Mouse (Mus musculus): ENCODE data around the gene Lfng.

The Lfng gene

DNA sequence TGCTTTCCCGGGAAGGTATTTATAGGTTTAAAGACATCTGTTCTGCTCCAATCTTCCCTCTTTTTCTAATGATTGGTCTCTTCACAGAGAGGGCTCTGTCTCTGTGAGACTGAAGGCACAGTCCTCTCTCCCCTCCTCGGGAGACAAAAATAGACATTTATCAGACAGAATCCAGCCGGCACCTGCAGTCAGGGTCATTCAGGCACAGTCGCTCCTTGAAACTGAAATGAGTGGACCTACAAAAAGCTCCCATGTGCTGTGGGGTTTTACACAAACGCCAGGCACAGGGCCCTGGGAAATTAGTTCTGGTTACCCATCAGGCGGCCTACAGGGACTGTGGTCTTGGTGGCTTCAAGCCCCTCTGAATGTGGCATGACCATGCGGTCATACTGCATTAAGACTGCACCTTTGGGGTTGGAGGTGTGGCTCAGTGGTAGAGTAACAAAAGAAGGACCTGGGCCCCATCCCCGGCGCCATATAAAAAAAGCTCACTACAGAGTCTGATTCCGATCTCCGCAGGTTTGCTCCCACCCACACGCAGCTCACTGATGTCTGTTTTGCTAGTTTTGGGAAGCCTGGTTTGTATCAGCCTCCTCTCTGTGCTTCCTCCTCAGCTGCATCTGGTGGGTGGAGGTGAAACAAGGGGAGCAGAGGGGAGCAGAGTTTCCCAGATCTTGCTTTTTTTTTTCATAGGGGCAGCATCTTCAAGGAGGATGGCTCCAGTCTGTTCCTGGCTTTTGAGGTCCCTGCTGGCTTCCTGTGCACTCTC is 54.9 kb downstream of the Lfng start:
- no peak for DNase-seq (ENCODE audit: low read depth, low spot score)

DNA sequence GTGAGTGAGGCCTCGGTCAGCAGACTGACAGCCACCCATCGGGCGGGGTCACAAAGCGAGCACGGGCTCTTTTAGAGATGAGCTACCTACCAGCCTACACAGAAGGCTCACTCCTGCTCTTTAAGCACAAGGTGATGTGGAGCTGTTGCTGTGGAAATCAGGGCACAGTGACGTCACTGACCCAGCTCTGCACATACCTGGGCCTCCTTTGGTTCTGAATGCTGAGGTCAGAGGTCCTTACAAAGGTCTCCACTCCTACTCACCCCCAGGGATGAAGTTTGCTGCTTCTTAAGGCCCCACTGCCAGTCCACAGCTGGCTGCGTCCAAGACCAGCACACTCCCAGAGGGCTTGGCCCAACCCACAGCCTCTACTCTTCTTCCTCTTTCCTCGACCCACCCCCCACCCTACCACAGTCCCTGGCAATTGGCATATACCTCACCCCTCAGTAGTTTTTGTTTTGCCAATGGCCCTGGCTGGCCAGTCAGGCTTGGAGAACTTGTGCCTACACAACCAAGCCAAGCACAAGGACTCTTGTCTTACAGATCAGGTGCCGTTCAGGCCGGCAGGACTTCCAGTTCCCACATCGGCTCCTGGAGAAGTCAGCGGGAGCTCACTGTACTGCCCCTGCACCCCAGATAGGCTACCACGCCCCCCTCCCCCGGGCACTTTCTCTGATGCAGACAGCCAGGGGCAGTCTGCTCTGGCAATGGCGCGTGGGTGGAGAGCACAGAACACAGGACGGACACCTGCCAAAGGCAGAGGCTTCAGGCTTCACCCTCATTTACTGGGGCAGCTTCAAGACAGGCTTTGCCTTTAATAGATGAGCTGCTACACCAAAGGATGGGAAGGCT is 55.8 kb downstream of the Lfng start:
- DNase-seq (ENCODE audit: low read depth, low spot score): no peak

DNA sequence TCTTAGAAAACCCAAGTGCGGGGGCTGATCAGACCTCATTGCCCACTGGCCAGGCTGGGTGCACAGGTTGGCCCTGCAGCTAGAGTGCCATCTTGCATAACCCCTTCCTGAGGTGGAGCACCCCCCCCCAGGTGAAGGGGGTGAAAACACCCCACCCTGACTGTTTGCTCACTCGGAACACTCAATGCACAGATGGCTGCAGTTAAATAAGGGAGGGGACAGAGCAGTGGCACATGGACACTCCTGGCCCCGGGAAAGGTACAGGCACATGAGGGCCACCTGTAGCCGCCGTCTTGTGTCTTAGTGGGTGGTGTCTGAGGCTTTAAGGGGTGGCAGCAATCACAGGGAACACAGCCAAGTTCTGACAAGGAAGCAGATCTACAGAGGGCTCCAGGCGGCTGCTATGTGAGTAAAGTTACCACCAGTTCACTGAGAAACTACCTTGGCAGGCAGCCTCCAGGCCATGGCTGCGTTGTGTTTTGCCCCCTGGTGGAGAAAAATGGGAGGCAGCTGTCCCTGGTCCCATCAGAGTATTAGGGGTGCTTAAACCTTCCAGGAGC is 56.6 kb downstream of the Lfng start:
- DNase-seq (ENCODE audit: low read depth, low spot score): peak; percentile 42

Measured in embryo, embryonic 11.5 days (tissue).